Mouse (Mus musculus) c-Kit-positive CD71-negative TER-119-negative erythroid progenitor cells, embryonic 14.5 days (primary cell): ENCODE data around the gene Hist1h2ag.
"Not testable (repeated sequence)": the region's sequence is repeated elsewhere in the genome, so short reads cannot be mapped to it uniquely, and the experiment has no call there.

ENCODE experiments used
- DNase-seq: peaks from one replicate; pipeline ENCODE4 v3.0.0-alpha.2; 2013; ENCODE audit warnings: low read depth

The Hist1h2ag gene

DNA sequence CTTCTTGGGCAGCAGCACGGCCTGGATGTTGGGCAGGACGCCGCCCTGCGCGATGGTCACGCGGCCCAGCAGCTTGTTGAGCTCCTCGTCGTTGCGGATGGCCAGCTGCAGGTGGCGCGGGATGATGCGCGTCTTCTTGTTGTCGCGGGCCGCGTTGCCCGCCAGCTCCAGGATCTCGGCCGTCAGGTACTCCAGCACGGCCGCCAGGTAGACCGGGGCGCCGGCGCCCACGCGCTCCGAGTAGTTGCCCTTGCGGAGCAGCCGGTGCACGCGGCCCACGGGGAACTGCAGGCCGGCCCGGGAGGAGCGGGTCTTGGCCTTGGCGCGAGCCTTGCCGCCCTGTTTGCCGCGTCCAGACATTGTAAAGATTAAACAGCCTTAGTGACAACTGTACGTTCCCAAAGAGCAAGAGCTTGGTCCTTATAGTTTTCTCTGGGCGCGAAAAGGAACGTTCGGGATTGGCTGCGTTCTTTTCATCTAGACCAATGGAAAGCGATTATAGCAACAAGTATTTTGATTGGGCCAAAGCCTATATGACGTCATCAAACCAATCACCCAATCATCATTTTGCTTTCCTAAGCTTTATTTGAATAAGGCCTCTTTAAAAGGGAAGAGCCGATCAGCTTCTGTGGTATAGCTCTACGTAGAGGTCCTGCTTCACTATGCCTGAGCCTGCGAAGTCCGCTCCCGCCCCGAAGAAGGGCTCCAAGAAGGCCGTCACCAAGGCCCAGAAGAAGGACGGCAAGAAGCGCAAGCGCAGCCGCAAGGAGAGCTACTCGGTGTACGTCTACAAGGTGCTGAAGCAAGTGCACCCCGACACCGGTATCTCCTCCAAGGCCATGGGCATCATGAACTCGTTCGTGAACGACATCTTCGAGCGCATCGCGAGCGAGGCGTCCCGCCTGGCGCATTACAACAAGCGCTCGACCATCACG lies at the start of gene Hist1h2ag, which contains the start of gene Hist1h2bj:
Hist1h2ag (minus strand) TSS at position 377 of the 935 bp plus-strand sequence.
Hist1h2bj (plus strand) TSS at position 647 of the 935 bp plus-strand sequence.
- DNase-seq: peak; percentile 96

DNA sequence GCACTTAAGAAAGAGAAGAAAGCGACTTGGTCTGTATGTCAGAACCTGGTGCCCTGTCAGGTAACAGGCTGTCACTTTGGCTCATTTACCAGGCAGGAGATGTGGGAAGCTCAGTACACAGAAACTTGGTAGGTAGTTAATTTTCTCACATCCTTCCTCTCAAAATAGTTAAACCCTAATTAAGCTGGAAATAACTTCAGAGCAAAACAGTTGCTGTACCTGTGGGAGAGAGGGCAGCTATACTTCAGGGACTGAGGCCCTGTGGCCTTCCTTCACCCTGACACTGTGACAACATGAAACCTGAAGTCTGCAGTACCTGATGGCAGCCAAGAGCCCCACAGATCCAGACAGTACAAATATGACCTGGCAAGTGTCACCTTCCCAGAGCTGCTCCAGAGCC lies 41.4 kb upstream of the Hist1h2ag start, which contains the start of gene Vmn1r188:
Vmn1r188 (plus strand) TSS at position 301 of the 400 bp plus-strand sequence.
- DNase-seq: not testable (repeated sequence)

DNA sequence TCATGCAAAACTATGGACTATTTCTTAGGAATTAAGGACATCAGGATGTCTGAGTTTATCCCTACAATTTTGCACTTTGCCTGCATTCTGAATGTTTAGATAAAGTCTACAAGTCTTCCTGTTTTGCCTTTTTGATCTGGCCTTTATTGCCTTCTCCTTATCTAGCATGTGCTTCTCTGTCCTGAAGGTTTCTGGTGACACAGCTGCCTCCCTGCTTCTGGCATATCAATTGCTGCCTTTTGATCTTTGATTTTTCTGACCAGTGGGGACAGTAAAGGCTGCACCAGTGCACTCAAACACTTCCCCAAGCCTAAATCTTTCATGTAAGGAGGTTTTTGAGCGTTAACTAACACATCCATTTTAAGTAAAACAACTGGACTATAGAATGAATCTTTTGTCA lies 20.7 kb upstream of the Hist1h2ag start:
- no peak for DNase-seq

DNA sequence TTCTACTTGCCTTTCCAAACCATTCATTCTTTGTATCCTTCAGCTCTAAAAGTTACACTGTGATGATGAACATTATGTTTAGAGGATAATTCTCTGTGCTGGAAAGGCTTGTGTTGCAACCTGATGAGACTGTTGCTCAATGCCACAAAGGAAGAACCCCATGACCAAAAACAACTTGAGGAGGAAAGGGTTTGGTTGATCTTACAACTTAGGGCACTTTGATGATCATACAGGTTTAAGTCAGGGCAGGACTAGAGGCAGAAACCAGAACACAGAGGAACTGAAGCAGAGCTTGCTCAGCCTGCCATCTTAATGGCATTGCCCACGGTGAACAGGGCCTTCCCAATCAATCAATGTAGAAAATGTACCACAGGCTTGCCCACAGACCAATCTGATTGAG lies 18.7 kb upstream of the Hist1h2ag start:
- DNase-seq: no peak

DNA sequence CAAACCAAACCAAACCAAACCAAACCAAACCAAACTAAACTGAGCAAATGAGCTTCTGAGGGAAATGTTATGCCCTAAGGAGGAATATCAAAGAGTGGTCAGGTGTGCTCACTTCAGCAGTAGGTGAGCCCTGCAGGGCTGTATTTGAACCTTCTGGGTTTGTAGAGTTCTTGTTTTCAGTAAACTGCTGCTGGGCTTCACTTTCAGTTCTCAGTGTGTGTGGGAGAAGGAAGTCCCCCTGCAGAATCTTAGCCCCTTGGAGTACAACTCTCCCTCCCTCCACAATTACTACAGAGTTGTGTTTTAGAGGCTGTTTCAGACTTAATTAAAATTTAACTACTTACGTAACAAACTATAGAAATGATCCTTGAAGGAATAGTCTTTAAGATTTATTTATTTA lies 11.0 kb upstream of the Hist1h2ag start:
- DNase-seq: no peak

DNA sequence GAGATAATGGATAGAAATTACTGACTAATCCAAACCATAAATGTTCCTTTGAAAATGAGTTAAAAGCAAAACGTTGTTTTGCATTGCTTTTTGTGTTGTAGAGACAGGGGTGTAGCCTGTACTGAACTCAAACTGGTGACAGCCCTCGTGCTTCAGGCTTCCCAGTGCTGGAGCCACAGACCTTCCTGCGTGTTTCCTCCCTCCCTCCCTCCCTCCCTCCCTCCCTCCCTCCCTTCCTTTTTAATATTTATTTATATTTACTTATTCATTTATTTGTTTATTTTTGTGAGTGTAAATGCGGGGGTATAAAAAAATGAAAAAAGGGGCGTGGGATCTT lies 8.7 kb upstream of the Hist1h2ag start:
- no peak for DNase-seq

DNA sequence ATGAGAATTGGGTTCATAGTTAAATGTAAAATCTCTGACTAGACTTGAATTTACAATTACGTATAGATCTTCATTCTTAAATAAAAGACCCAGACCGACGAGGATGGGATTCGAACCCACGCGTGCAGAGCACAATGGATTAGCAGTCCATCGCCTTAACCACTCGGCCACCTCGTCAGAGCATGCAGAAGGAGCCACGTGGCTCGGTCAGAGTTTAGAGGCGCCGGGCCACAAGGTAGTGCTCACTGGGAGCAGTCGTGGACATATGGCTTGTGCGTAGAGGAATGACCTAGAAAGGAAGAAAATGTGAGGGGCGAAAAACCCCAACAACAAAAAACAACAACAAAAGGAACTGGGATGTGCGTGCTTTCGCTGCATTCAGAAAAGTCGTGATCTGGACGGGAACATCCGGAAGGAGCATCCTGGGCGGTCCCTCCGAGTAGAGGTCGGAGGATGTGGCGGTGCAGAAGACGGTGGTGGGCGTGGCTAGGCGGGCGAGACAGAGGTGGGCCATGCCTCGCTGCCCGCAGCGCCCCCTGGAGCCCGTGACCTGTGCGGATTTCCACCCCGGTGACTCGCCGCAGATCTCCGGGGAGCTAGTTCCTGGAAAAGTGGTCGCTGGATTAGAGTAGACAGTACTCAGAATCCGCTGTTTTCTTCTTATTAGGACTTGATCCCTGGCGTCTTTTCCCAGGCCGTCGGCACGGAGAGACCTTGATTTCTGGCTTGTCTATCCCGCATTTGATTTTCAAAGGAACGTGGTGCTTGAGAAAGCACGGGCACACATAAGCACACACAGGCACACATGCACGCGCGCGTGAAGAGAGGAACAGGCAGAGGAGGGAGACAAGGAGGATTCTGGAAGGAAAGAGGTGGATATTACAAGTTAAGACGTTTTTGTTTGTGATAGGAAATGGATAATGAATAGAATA lies 8.1 kb upstream of the Hist1h2ag start:
- DNase-seq: peak; percentile 92

DNA sequence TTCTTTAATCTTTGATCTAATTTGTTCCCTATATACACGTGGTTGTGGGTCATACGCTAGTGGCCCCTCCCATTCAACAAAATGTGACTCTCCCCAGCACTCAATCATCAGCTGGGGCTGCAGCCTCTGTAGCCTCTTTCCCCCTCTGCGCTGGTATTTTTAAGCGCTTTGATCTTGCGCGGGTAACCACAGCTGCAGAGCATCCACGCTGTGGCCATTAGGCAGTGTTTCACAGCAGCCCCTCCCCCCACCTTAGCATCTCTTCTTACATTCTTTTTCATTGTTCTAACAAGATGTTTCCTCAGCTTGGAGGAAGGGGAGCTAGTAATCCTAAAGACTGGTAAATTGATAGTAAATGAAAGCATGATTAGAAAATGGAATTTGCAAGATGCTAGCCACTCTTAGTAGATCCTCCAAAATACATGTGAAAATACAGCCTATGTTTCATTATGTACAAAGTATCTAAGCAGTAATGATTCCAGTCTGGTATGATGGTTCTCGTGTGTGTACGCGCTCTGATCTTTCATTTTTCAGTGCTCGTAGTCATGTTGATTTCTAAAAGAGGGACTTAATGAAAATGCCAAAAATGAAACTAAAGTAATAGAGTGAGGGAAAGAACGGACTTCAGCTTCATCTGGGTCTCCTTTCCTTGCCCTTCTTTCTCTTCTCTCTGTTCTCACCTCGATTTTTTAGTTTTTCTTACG lies 7.1 kb upstream of the Hist1h2ag start:
- no peak for DNase-seq

DNA sequence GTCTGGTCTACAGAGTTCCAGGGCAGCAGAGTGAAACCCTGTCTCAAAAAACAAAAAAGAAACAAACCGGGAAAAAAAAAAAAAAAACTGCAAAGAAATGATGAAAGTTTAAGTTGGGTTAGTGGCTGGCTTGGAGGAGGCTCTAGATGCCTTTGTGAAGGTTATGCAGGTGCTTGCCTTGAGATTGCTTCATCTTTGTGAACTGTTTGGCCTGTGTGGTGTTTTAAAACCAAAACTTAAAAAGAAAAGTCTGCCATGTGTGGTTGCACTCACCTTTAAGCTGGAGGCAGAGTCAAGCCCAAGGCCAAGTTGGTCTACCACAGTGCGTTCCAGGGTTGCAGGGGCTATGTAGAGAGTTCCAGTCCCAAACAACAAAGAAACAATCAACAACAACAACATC lies 6.3 kb upstream of the Hist1h2ag start:
- DNase-seq: no peak

DNA sequence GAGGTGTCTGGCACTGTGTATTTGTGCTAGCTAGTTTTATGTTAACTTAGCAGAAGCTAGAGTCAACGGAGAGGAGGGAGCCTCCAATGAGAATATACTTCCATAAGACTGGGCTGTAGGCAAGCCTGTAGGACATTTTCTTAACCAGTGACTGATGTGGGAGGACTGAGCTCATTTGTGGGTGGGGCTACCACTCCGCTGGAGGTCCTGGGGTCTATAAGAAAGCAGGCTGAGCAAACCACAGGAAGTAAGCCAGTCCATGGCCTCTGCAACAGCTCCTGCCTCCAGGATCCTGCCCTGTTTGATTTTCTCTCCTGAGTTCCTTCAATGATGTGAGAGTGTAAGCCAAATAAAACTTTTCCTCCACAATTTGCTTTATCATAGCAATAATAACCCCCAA lies 2.6 kb upstream of the Hist1h2ag start:
- DNase-seq: no peak

DNA sequence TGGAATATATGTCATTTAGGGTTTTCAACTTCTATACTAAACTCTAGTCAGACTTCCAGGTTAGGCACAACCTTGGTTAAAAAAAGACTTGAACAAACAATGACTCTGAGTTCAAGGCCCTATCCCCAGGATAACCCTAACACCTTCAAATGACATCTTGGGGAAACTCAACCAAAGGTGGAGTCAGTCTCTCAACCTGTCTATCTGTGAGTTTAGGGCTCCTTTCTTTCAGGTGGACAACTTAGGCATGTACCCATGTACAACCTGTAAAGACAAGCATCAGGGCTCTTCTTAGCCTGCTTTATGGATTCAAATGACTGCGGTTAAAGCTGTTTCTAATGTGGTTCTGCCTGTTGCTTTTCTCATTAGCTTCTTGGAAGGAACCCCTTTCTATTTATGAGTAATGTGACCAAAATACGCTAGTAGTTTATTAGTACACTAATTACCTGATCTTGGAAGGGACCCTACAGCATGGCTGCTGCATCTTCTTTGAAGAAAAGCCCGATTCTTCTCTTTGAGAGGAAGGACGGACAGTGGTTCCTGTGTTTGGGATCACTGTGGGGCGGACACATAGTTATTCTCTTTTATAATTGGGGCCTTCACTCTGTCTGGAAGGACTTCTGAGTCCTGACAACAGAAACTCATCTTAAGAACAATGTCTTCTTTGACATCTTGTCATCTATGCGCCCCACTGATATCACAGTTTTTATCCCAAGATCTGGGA lies 1.9 kb upstream of the Hist1h2ag start:
- no peak for DNase-seq

DNA sequence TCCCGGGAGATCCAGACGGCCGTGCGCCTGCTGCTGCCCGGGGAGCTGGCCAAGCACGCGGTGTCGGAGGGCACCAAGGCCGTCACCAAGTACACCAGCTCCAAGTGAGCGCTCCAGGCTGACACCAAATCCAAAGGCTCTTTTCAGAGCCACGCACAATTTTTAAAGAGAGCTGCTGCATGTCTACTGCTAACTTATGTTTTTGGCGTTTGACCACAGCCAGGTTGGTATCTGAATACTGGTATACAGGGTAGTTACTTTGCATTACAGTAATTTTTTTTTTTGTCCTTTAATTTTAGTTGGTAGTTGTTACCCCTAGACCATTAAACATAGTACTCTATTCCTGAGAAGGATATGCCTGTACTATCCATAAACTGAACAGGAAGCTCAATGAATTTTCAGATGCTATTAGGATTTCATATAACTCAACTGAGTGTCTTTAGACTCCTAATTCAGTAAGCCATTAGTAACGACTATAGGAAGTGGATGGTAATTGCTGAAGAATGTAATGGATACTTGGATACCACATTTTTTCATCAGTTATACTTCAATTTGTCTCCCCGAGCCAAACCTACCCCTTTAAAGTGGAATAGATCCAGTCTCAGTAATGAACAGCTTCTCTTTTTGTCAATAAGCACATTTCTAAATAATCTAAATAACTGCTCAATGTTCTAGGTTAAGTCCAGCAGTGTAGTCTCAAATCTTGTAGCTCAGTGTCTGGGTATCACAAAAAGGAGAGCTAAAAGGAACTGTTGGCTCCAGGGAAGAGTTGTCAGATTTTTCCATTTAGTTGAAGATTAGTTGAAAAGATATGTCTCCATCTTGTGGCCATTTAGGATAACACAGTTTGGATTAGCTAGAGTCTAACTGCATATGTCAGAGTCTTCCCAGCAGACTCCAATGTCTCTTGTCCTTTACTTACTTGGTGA lies 1.0 kb upstream of the Hist1h2ag start:
- DNase-seq: peak; percentile 57

DNA sequence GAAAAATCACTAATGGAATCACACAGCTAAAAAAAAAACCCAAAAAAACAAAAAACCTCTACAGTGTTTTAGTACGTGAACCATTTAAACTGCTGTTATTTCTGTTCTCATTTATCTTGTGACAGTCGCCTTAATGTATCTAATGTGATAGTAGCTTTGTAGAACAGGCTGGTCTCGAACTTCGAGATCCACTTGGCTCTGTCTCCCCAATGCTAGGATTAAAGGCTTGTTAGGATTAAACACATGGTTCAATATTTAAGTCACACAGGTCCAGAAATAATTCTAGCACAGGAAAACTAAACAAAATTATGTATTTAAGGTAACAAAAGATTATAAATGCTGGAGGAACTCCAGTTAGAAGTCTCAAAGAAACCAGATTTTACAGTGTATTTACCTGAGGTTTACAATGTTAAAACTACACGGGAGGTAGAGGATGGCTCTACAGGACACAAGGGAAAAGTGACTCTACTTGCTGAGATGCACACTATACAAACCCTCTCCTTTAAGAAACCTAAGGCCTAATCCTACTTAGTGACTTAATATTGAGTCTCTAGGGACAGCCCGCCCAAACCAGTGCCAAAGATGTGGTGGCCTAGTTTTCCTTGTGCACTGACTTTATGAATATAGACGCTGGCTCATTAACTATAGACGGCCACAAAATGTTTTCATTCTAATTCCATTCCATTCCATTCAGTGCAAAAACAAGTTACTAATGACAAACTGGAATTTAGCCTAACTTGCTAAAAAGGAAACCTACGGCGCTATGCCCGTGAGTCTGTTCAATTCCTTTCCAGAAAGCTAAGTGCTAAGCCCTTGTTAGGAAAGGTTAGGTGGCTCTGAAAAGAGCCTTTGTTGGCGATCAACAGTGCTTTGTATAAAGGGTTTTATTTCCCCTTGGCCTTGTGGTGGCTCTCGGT lies 835 bp downstream of the Hist1h2ag start:
- no peak for DNase-seq

DNA sequence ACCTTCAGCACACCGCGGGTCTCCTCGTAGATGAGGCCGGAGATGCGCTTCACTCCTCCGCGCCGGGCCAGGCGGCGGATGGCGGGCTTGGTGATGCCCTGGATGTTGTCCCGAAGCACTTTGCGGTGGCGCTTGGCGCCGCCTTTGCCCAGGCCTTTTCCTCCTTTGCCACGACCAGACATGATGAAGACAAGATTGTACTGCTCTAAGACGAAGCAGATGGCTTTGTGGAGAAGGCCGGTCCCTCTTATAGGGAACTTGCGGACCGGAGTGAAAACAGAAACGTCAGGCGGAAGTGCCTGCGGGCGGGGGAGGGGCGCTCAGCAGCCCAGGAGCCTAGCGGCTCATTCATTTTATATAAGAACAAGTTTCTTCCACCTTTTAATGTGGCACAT lies 1.6 kb downstream of the Hist1h2ag start, which contains the start of gene Hist1h4i:
Hist1h4i (minus strand) TSS at position 221 of the 395 bp plus-strand sequence.
- DNase-seq: peak; percentile 95

DNA sequence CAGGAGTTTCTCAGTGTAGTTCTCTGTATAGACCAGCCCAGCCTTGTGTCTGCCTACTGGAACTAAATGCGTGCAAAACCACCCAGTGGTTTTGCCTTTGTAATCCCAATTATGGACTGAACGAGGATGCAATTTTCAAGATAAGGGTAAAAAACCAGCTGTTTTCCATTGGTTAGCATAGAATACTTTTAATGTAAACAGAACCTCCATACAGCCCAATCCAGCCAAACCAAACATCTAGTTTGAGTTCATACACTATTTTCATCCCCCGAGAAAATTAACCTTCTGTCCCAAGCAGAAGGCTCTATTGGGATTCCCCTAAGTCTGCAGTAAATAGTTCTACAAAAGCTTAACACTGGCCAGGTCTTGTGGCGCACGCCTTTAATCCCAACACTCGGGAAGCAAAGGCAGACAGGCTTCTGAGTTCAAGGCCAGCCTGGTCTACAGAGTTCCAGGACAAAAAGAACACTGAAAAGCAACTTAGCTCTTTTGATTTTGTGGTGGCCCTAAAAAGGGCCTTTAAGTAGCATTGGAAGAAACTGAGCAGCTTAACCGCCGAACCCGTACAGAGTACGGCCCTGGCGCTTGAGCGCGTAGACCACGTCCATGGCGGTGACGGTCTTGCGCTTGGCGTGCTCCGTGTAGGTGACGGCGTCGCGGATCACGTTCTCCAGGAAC lies 2.1 kb downstream of the Hist1h2ag start:
- peak; percentile 58 for DNase-seq

DNA sequence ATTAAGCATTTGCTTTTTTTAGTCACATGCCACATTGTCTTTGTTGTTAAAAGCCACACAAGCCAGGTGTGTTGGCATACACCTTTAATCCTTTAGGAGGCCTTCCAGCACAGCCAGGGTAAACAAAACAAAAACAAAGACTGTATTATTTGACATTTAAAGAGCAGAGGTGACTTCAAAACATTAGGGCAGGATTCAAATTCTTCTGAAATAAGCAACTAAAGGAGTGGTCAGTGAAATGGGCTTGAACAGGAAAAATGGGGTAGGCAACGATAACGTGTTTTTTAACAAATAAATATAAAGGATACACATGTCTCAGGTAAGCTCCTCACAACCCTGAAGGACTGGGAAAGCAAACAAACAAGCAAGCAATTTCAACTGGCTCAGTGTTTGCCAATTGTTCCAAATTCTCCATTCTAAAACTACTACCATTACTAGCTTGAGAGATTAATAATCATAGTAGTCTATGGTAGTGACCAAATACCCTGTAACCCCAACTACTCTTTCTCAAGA lies 2.7 kb downstream of the Hist1h2ag start:
- DNase-seq: no peak

DNA sequence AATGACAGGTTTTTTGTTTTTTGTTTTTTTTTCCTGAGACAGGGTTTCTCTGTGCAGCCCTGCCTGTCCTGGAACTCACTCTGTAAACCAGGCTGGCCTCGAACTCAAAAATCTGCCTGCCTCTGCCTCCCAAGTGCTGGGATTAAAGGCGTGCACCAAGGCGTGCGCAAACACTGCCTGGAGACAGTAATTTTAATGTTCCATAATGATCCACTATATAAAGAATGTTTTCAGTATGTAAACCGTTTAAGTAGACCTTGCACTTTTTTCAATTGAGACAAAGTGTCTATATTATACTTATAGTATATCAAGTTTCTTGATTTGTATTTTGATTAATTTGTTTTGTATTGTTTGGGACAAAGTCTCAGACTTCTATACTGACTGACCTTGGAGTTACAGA lies 3.4 kb downstream of the Hist1h2ag start:
- no peak for DNase-seq

DNA sequence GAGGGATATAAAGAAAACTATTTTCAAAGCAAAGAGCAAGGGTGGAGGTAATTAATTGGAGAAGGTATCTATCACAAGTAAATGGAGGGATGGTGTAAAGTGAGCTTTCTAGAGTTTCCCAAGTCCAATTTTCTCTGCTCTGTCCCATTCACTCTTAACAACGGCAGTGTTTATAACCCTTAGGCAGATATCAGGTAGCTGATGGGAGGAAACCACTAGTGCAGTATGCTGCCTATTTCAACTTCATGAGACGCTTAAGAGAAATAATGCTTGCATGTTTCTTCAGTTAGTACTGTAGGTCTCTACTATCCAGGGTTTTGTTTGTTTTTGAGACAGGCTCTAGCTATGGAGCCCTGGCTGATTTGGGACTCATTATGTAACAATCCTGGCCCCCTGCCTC lies 5.3 kb downstream of the Hist1h2ag start:
- DNase-seq: no peak
